Mouse (Mus musculus): Measurements from ENCODE around the gene Nusap1. TPM values are rescaled to one million over a fixed set of nuclear protein-coding genes. Genes with fewer than 3 reads are reported as not detected.

Gene Nusap1
- polyA plus RNA-seq, 1 experiment from 2014 or later: 29.6 TPM

Other genes with a start within 250 kb of the Nusap1 start
- gene Ino80, start 140.6 kb upstream of the Nusap1 start, polyA plus RNA-seq (2015; fragmentation: Nextera tagmentation; extraction: Ambion mirVana): 4.0 and 4.1 TPM in 2 replicates
- 1.1 and 1.6 TPM in 2 replicates for gene Exd1, start 70.7 kb upstream of the Nusap1 start, polyA plus RNA-seq (2015; fragmentation: Nextera tagmentation; extraction: Ambion mirVana)
- 78.6 and 78.8 TPM in 2 replicates for gene Chp1, start 70.6 kb upstream of the Nusap1 start, polyA plus RNA-seq (2015; fragmentation: Nextera tagmentation; extraction: Ambion mirVana)
- 10.3 and 12.0 TPM in 2 replicates for gene Oip5, start 171 bp downstream of the Nusap1 start, polyA plus RNA-seq (2015; fragmentation: Nextera tagmentation; extraction: Ambion mirVana)
- 36.7 and 41.1 TPM in 2 replicates for gene Ndufaf1, start 44.5 kb downstream of the Nusap1 start, polyA plus RNA-seq (2015; fragmentation: Nextera tagmentation; extraction: Ambion mirVana)
- 53.3 and 53.9 TPM in 2 replicates for gene Rtf1, start 56.8 kb downstream of the Nusap1 start, polyA plus RNA-seq (2015; fragmentation: Nextera tagmentation; extraction: Ambion mirVana)
- 1.1 and 1.4 TPM in 2 replicates for gene Itpka, start 124.0 kb downstream of the Nusap1 start, polyA plus RNA-seq (2015; fragmentation: Nextera tagmentation; extraction: Ambion mirVana)
- 0.28 and 0.43 TPM in 2 replicates for gene Ltk, start 142.1 kb downstream of the Nusap1 start, polyA plus RNA-seq (2015; fragmentation: Nextera tagmentation; extraction: Ambion mirVana)
- gene Rpap1, start 169.2 kb downstream of the Nusap1 start, polyA plus RNA-seq (2015; fragmentation: Nextera tagmentation; extraction: Ambion mirVana): 19.9 and 20.5 TPM in 2 replicates
- gene Tyro3, start 179.4 kb downstream of the Nusap1 start, polyA plus RNA-seq (2015; fragmentation: Nextera tagmentation; extraction: Ambion mirVana): 17.3 and 17.6 TPM in 2 replicates

Data from forebrain, embryonic 16.5 days (tissue).